Mouse (Mus musculus) midbrain, embryonic 13.5 days (tissue): Measurements from ENCODE around the gene Snx20. TPM values are rescaled to one million over a fixed set of nuclear protein-coding genes. Genes with fewer than 3 reads are reported as not detected.
A peak's percentile ranks its signal among the peaks of the same experiment; 100 is the strongest.

Experiments used
- ATAC-seq: fragments of 200-750 bp; cut with Nextera tagmentation; 2 replicates; pipeline ENCODE4 v1.8.0; 2017; ENCODE audit warnings: mild to moderate bottlenecking, moderate TSS enrichment, moderate library complexity
- H3K27ac ChIP-seq: fragments of 300-500 bp; sonication (generic); 2 replicates; pipeline ENCODE4 v1.5.1; 2015; ENCODE audit warnings: inconsistent platforms, mild to moderate bottlenecking, moderate library complexity
- H3K27me3 ChIP-seq: fragments of 300-500 bp; sonication (generic); 2 replicates; pipeline ENCODE4 v1.6.1; 2015; ENCODE audit warnings: mild to moderate bottlenecking, inconsistent platforms
- H3K36me3 ChIP-seq: fragments of 300-500 bp; sonication (generic); 2 replicates; pipeline ENCODE4 v1.6.1; 2015; ENCODE audit warnings: mild to moderate bottlenecking, inconsistent platforms
- H3K4me1 ChIP-seq: fragments of 300-500 bp; sonication (generic); replicated peaks from 2 replicates; pipeline ENCODE4 v1.6.1; 2015; ENCODE audit warnings: inconsistent platforms
- H3K4me2 ChIP-seq: fragments of 300-500 bp; sonication (generic); replicated peaks from 2 replicates; pipeline ENCODE4 v1.6.1; 2015; ENCODE audit warnings: moderate library complexity, mild to moderate bottlenecking, inconsistent platforms
- H3K4me3 ChIP-seq: fragments of 300-500 bp; sonication (generic); replicated peaks from 2 replicates; pipeline ENCODE4 v1.5.1; 2015; ENCODE audit warnings: mild to moderate bottlenecking, inconsistent platforms
- H3K9ac ChIP-seq: fragments of 300-500 bp; sonication (generic); replicated peaks from 2 replicates; pipeline ENCODE4 v1.6.1; 2015; ENCODE audit warnings: mild to moderate bottlenecking, inconsistent platforms
- H3K9me3 ChIP-seq: fragments of 300-500 bp; sonication (generic); 2 replicates; pipeline ENCODE4 v1.6.1; 2016; ENCODE audit warnings: mild to moderate bottlenecking, inconsistent platforms
- WGBS: fragments of 180-500 bp; shearing (Covaris S2); methylation state at CpG from one replicate; pipeline ENCODE4 v1.1.7; 2015; 5-methylcytosine and 5-hydroxymethylcytosine counted together
- polyA plus RNA-seq: library from polyadenylated mRNA; unstranded; fragments of >200 nt; fragmentation: Nextera tagmentation; extraction: Ambion mirVana; gene quantifications from 2 replicates; pipeline ENCODE4 v1.2.1, GENCODE M21; 2015

Gene Snx20
- polyA plus RNA-seq: 0.90 and 1.1 TPM in 2 replicates

DNA sequence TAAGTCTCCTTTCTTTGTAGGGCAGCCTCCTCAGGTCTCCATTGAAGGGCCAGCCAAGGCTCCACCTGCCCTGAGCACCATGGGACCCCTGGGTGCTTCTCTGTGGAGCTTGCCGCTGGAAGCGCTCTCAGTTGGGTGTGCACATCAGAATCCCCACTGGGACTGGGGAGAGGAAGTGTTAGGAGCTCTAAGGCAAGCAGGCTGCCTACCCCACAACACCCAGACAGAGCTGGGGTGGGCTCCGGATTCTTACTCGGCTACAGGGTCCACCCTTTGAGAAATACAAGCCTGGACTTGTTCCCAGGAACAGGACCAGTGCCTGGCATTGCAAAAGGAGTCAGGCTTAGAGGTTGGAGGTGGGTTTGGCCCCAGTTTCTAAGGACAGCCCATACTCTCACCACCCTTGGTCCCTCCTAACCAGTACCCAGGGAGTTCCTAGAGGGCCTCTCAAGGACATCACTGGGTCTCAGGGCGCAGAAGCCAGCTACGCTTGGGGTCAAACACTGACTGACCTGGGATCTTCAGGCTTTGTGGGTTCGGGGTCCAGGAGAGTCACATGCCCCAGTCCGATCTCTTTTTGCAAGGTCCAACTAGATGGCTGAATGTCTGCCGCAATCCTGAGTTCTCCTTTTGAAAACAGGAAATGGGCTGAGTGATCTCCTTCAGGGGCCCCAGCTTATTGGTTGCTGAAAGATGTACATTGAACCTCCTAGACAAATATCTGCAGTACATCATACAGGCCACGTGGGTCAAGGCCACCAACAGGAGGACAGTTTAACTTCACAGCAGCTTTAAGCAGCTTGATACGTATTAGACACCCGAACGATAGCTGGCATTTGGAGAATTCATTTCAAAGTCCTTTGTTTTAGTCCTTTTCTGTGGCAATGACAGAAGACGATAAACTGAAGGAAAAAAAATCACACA, at the start of gene Snx20:
Gene Snx20 (minus strand): TSS at position 655 of the 924 bp plus-strand sequence.
- H3K36me3 ChIP-seq: no peaks in the 10 kb centered on the region
- no peak for ATAC-seq
- H3K27me3 ChIP-seq: no peaks in the 10 kb centered on the region
- H3K9ac ChIP-seq: no peak within 1 kb of the TSS
- no peak within 1 kb of the TSS for H3K4me2 ChIP-seq
- H3K4me1 ChIP-seq: no peaks in the 10 kb centered on the region; the same call in 1 of the 2 replicates
- 87% methylated on average over 14 of the region's 14 CpGs for WGBS
- no peaks in the 10 kb centered on the region for H3K9me3 ChIP-seq
- no peak within 1 kb of the TSS for H3K4me3 ChIP-seq
- no peak within 1 kb of the TSS for H3K27ac ChIP-seq

DNA sequence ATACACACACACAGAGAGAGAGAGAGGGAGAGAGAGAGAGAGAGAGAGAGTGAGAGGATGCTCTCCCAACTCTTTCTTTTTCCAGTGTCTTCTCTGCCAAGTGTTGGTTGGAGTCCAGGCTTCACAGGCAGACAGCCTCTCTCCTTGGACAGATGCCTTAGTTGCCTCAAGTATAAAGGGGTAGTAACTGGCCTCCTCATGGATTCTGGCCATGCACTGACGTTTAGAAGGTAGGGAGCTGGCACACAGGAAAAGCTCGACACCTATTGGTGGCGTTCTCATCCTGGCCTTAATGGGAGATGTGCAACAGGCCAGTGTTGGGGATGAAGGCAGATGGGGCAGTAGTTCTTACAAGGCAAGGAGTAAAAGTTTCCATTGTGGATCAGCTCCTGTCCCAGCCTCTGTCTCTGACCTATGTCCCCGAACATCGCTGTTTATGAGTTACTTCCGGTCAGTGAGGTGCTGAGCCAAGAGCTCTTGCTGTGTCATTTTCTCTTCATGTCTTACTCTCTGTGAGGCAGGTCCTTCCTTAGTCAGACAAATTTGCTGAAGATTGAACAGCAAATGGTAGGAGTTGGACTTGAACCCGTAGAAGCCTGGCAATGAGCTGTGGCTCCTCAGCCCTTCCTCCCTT, 47.8 kb upstream of the Snx20 start:
- no peak overlapping the region for H3K4me3 ChIP-seq
- H3K4me2 ChIP-seq: no peak overlapping the region
- H3K4me1 ChIP-seq: no peaks in the 10 kb centered on the region
- ATAC-seq: no peak
- no peak overlapping the region for H3K9ac ChIP-seq
- 90% methylated on average over 7 of the region's 7 CpGs for WGBS
- no peaks in the 10 kb centered on the region for H3K36me3 ChIP-seq
- no peaks in the 10 kb centered on the region for H3K27me3 ChIP-seq
- no peak overlapping the region for H3K27ac ChIP-seq
- H3K9me3 ChIP-seq: no peaks in the 10 kb centered on the region

DNA sequence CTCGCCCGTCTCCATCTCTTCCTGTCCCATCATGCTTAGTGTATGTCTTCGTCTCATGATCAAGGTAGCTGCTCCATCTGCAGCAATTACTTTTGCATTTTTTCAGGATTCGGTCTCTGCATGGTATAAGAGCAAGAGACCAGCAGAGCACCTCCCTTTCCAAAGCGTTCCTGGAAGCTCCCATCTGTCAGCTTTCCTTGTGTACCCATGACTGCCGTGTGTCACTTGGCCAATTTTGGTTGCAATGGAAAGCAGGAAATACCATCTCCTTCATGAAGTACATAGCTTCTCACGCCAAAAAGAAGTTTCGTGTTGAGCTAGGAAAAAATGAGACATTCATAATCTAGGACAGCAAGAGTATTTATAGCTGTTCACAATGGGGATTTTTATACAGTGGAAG, 45.1 kb upstream of the Snx20 start:
- H3K4me3 ChIP-seq: no peak overlapping the region
- H3K9me3 ChIP-seq: no peaks in the 10 kb centered on the region
- no peak for ATAC-seq
- no peak overlapping the region for H3K9ac ChIP-seq
- no peaks in the 10 kb centered on the region for H3K36me3 ChIP-seq
- 0 out of 2 replicates have a peak, but pooled peaks cover 3% of the 10 kb centered on the region for H3K4me1 ChIP-seq
- no peak overlapping the region for H3K4me2 ChIP-seq
- no peak overlapping the region for H3K27ac ChIP-seq
- WGBS: 92% methylated on average over 8 of the region's 8 CpGs
- no peaks in the 10 kb centered on the region for H3K27me3 ChIP-seq

DNA sequence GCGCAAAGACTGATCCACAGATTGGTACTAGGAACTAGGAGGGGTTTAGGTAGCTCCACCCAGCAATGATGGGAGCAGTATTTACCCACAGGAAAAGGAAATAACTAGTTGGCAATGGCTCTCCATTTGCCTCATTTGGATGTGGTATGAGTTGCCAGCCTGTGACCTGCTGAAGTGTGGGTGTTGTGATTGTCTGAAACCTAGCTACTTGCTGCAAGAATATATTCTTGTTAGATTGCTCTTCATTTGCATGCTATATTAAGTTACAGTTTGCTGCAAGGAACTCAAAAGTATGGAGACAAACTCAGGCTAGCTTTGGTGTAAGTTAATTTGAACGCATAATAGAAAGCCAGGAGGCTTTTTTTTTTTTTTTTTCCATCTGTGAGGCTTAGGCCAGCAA, 44.6 kb upstream of the Snx20 start:
- Histone ChIP-seq H3K36me3 (no peaks in the 10 kb centered on the region), H3K4me1 (0 out of 2 replicates have a peak, but pooled peaks cover 3% of the 10 kb centered on the region), H3K27me3 (no peaks in the 10 kb centered on the region), H3K9ac (no peak overlapping the region), H3K27ac (no peak overlapping the region), H3K4me2 (no peak overlapping the region), H3K9me3 (no peaks in the 10 kb centered on the region), H3K4me3 (no peak overlapping the region)
- 93% methylated on average over 2 of the region's 2 CpGs for WGBS
- no peak for ATAC-seq

DNA sequence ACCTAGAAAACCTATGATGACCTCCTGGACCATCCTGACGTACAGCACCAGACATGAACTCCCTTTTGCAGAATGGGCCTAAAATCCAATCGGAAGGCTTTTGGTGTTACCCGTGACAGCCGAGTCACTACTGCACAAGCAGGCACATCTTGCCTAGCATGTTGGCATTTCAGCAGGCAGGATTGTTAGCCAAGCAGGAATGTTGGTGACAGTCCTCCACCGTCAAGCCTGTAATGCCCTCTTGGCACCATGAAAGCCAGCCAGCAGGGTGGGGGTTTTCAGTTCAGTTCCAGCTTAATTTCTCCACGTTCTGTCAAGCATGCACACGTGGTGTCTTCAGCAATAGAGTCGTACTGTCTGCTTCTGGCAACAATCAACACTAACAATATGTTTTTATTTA, 41.1 kb upstream of the Snx20 start:
- Histone ChIP-seq H3K4me2 (no peak overlapping the region), H3K36me3 (no peaks in the 10 kb centered on the region), H3K9me3 (no peaks in the 10 kb centered on the region), H3K4me3 (no peak overlapping the region), H3K4me1 (0 out of 2 replicates have a peak, but pooled peaks cover 3% of the 10 kb centered on the region), H3K27ac (no peak overlapping the region), H3K27me3 (peaks cover 4% of the 10 kb centered on the region; the same call in 1 of the 2 replicates), H3K9ac (no peak overlapping the region)
- WGBS: 84% methylated on average over 8 of the region's 8 CpGs
- ATAC-seq: no peak

DNA sequence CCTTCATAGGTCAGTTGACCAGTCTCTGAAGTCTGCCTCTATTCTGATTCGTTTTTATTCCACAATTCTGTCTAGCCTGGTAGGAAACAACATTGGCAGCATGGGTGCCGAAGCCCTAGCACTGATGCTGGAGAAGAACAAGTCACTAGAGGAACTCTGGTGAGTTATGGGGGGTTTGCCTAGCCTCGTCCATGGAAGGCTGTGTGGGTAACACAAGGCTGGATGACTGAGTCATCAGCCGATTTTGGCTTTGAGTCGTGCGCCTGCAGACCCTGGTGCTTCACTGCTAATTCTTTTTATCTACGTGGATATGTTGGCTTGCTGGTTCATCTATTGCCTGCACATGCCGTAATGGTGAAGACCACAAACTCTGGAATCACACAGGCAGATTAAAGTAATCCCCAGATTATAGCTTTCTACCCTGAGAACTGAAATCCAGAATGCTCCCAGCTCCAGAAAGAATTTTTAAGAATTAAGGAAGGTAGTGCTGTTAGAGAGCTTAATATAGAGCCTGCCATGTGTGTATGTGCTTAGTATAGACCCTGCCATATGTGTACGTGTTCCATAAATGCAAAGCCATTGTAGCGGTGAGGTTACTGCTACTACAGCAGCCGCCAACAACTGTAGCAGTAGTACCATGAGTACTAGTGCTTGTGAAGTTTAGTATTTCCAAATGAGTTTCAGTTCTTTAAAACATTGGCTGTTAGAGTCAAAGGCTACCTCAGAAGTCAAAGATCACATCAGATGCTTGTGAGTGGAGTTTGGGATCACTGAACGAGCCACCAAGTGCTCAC, 39.6 kb upstream of the Snx20 start:
- ATAC-seq: no peak
- Histone ChIP-seq H3K4me1 (0 out of 2 replicates have a peak, but pooled peaks cover 9% of the 10 kb centered on the region), H3K9me3 (no peaks in the 10 kb centered on the region), H3K27me3 (peaks cover 4% of the 10 kb centered on the region; the same call in 1 of the 2 replicates), H3K4me2 (no peak overlapping the region), H3K9ac (no peak overlapping the region), H3K4me3 (no peak overlapping the region), H3K27ac (no peak overlapping the region), H3K36me3 (no peaks in the 10 kb centered on the region)
- 92% methylated on average over 12 of the region's 12 CpGs for WGBS

DNA sequence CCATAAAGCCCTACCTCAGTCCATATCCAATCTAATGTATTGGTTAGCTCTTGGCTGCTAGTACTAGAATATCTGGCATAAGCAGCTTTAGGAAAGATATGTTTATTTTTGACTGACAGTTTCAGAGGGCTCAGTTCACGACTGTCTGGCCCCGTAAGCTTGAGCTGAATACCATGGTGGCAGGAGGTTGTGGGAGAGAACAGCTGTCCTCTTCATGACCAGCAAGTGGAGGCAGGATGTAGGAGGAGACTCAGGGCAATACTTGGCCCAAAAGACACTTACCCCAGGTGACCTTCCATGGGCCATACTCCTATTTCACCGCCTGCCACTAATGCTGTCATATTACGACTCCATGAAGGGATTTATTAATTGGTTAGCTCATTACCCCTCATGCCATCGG, 37.9 kb upstream of the Snx20 start:
- no peak overlapping the region for H3K4me3 ChIP-seq
- H3K9ac ChIP-seq: no peak overlapping the region
- H3K36me3 ChIP-seq: no peaks in the 10 kb centered on the region
- ATAC-seq: no peak
- H3K9me3 ChIP-seq: no peaks in the 10 kb centered on the region
- H3K4me1 ChIP-seq: peaks cover 17% of the 10 kb centered on the region
- peaks cover 4% of the 10 kb centered on the region; the same call in 1 of the 2 replicates for H3K27me3 ChIP-seq
- 90% methylated on average over 5 of the region's 5 CpGs for WGBS
- no peak overlapping the region for H3K27ac ChIP-seq
- H3K4me2 ChIP-seq: no peak overlapping the region

DNA sequence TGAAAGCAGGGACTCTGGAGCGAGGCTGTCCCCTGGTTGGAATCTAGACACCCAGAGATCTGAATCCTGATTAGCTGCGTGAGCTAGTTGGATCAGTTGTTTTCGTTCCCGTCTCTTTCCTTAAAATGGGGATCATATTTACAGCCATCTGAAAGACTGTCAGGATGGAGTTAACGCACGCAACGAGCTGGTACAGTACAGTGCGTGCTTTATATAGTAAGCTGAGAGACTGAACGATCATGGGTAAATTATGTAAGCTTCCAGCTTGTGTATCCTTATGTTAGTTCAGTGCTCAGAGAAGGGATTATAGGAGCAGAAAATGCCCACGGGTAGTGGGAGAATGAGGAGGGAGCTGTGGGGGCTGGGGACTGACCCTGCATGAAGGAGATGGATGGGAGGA, 35.6 kb upstream of the Snx20 start:
- Histone ChIP-seq H3K27me3 (peaks cover 4% of the 10 kb centered on the region; the same call in 1 of the 2 replicates), H3K27ac (no peak overlapping the region), H3K4me3 (no peak overlapping the region), H3K4me1 (peaks cover 26% of the 10 kb centered on the region), H3K9me3 (no peaks in the 10 kb centered on the region), H3K4me2 (no peak overlapping the region), H3K36me3 (no peaks in the 10 kb centered on the region), H3K9ac (no peak overlapping the region)
- no peak for ATAC-seq
- 90% methylated on average over 10 of the region's 10 CpGs for WGBS

DNA sequence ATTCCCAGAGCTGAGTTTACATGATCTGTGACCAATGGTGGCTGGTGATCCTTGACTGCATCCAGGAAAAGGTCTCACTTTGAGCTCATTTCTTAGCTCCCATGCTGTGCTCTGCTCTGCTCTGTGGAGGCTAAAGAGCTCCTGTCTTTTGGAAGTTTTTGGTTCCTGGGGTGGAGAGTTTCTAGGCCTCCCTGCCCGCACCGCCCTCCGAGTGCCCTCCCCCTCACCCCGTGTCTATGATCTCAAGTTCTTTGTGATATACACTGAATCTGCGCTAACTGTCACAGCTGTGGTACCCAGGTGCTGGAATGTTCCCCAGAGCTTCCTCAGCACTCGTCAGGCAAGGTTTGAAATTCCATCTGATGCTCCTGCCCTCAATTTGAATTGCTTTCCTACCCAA, 34.9 kb upstream of the Snx20 start:
- Histone ChIP-seq H3K4me2 (no peak overlapping the region), H3K36me3 (no peaks in the 10 kb centered on the region), H3K27ac (no peak overlapping the region), H3K4me3 (no peak overlapping the region), H3K27me3 (peaks cover 4% of the 10 kb centered on the region; the same call in 1 of the 2 replicates), H3K9me3 (no peaks in the 10 kb centered on the region), H3K9ac (no peak overlapping the region), H3K4me1 (peaks cover 26% of the 10 kb centered on the region)
- ATAC-seq: no peak
- 73% methylated on average over 6 of the region's 6 CpGs for WGBS

DNA sequence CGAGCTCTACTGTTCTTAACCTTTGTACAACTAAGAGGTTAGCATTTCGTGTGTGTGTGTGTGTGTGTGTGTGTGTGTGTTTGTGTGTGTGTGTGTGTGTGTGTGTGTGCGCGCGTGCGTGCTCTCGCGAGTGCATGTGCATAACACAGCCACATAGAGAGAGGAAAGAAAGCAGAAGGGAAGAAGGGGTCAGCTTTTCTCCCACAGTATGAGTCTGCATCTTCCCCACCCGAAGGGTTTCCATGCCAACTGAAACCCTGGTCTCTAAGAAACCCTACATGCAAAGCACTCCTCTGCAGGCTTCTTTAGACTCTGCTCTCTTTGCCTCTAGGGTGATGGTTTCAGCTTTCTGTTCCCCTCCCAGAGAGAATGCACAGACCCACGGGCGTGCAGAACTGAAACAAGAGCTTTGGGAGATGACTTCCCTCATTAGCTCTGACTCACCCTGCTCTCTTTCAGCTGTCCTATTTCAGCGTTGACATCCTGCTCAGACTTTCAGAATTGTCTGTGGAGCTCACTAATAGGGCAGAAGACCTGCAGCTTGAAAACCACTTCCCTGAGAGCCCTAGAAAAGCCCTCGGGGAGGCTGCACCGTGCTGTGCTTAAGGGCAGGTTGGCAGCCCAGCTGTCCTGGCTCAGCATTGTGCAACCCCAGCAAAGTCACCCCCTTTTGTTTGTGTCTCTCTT, 32.6 kb upstream of the Snx20 start:
- Histone ChIP-seq H3K36me3 (no peaks in the 10 kb centered on the region), H3K27me3 (peaks cover 4% of the 10 kb centered on the region; the same call in 1 of the 2 replicates), H3K9ac (no peak overlapping the region), H3K4me1 (peaks cover 29% of the 10 kb centered on the region), H3K9me3 (no peaks in the 10 kb centered on the region), H3K27ac (peak overlapping the region; percentile 56), H3K4me2 (peak overlapping the region; percentile 19), H3K4me3 (no peak overlapping the region)
- peak; percentile 83 for ATAC-seq
- WGBS: 40% methylated on average over 14 of the region's 14 CpGs

DNA sequence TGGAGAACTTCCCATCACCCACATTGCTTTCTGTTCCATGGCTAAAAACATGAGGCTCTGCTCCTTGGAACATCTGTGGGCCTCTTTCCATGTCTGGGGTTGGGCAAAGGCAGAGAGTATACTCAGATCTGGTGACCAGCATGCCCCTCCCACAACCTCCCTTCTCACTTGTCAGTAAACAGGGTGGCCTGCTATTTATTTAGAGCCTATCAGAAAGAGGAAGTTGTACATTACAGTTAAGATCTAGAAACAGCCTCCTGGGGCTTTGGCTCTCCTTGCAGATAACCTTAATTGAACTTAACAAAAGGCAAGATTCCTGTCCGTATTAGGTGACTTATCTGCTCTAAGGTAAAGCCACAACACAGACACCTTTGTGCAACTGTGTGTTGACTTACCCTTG, 30.5 kb upstream of the Snx20 start:
- Histone ChIP-seq H3K27ac (no peak overlapping the region), H3K36me3 (no peaks in the 10 kb centered on the region), H3K4me1 (peaks cover 27% of the 10 kb centered on the region), H3K27me3 (no peaks in the 10 kb centered on the region), H3K4me2 (no peak overlapping the region), H3K9me3 (no peaks in the 10 kb centered on the region), H3K9ac (no peak overlapping the region), H3K4me3 (no peak overlapping the region)
- WGBS: 87% methylated on average over 1 of the region's 1 CpGs
- no peak for ATAC-seq
